Mouse (Mus musculus) liver, embryonic 14.5 days (tissue): Measurements from ENCODE around the gene Crhr1. TPM values are rescaled to one million over a fixed set of nuclear protein-coding genes. Genes with fewer than 3 reads are reported as not detected.

ENCODE experiments used
- ATAC-seq: fragments of 200-750 bp; cut with Nextera tagmentation; 2 replicates; pipeline ENCODE4 v1.8.0; 2017; ENCODE audit warnings: moderate number of reproducible peaks, mild to moderate bottlenecking, moderate library complexity; ENCODE audit not compliant: insufficient read depth
- DNase-seq, 3 experiments: peaks; one replicate each; pipeline ENCODE4 v3.0.0-alpha.2; 2012 to 2013; ENCODE audit warnings: low read depth in 3 of 3, low spot score in 3 of 3
- H3K27ac ChIP-seq: fragments of 300-500 bp; sonication (generic); 2 replicates; pipeline ENCODE4 v1.5.1; 2014; ENCODE audit warnings: moderate library complexity, mild to moderate bottlenecking, control low read depth, inconsistent platforms
- H3K27me3 ChIP-seq: fragments of 300-500 bp; sonication (generic); 2 replicates; pipeline ENCODE4 v1.6.1; 2014; ENCODE audit warnings: mild to moderate bottlenecking, low read length, moderate library complexity; ENCODE audit not compliant: control insufficient read depth, insufficient read depth
- H3K36me3 ChIP-seq: fragments of 300-500 bp; sonication (generic); replicated peaks from 2 replicates; pipeline ENCODE4 v1.6.1; 2014; ENCODE audit warnings: low read depth; ENCODE audit not compliant: control insufficient read depth, insufficient read depth
- H3K4me1 ChIP-seq, 2 experiments: fragments of 200-500 bp in 1 of 2; fragments of 300-500 bp in 1 of 2; sonication (generic) in 1 of 2; replicated peaks; 2 replicates each; pipeline ENCODE4 v1.6.1; 2012 to 2014; ENCODE audit warnings: antibody characterized with exemption in 1 of 2, inconsistent platforms in 1 of 2, low read length in 1 of 2; ENCODE audit not compliant: control insufficient read depth in 2 of 2, insufficient read depth in 2 of 2
- H3K4me2 ChIP-seq: fragments of 300-500 bp; sonication (generic); 2 replicates; pipeline ENCODE4 v1.6.1; 2014; ENCODE audit warnings: low read depth, mild to moderate bottlenecking, control low read depth, moderate library complexity
- H3K4me3 ChIP-seq, 2 experiments: fragments of 200-500 bp in 1 of 2; fragments of 300-500 bp in 1 of 2; sonication (generic) in 1 of 2; 2 replicates each; pipeline ENCODE4 v1.5.1; 2012 to 2014; ENCODE audit warnings: low read depth in 2 of 2, low read length in 2 of 2, mild to moderate bottlenecking in 2 of 2, control low read depth in 1 of 2, inconsistent platforms in 1 of 2, moderate library complexity in 1 of 2; ENCODE audit not compliant: insufficient read depth in 1 of 2
- H3K9ac ChIP-seq: fragments of 300-500 bp; sonication (generic); replicated peaks from 2 replicates; pipeline ENCODE4 v1.6.1; 2014; ENCODE audit warnings: mild to moderate bottlenecking, control low read depth, moderate library complexity
- H3K9me3 ChIP-seq: fragments of 300-500 bp; sonication (generic); 2 replicates; pipeline ENCODE4 v1.6.1; 2016; ENCODE audit warnings: low read length, mixed read lengths; ENCODE audit not compliant: control insufficient read depth
- CTCF ChIP-seq: IDR thresholded peaks from 2 replicates; pipeline ENCODE4 v1.5.1; 2016; ENCODE audit warnings: antibody characterized with exemption, low read depth, control low read depth
- EP300 ChIP-seq: IDR thresholded peaks from 2 replicates; pipeline ENCODE4 v1.6.1; 2016; ENCODE audit warnings: antibody characterized with exemption, low read depth
- WGBS: fragments of 180-500 bp; shearing (Covaris S2); extraction: QIAGEN DNeasy Blood & Tissue Kit; methylation state at CpG from one replicate; pipeline ENCODE4 v1.1.7; 2014; ENCODE audit not compliant: insufficient replicate concordance; 5-methylcytosine and 5-hydroxymethylcytosine counted together
- polyA plus RNA-seq, 2 experiments: library from polyadenylated mRNA; depleted of rRNA in 1 of 2; stranded (reverse) in 1 of 2; unstranded in 1 of 2; fragments of >200 nt; fragmentation: Nextera tagmentation in 1 of 2; extraction: Ambion mirVana in 1 of 2; gene quantifications; 2 replicates each; pipeline versions ENCODE4 v1.2.1 to v1.2.3; 2012 to 2014

Crhr1 gene
- polyA plus RNA-seq, 2 experiments = not detected

DNA sequence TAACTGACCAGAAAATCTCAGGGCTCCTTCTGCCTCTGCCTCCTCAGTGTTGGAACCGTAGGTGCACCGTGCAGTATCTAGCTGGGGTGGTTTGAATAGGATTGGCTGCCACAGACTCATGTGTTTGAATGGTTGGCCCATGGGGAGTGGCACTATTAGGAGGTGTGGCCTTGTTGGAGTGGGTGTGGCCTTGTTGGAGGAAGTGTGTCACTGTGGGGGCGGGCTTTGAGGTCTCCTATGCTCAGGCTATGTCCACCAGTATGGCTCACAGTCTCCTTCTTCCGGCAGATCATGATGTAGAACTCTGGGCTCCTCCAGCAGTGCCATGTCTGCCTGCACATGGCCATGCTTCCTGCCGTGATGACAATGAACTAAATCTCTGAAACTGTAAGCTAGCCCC is 89.1 kb downstream of the Crhr1 start:
- DNase-seq (no peak), ATAC-seq (no peak)
- no peaks in the 10 kb centered on the region for H3K27me3 ChIP-seq
- H3K36me3 ChIP-seq = no peaks in the 10 kb centered on the region
- no peak overlapping the region for H3K4me2 ChIP-seq
- no peak overlapping the region for H3K4me3 ChIP-seq
- H3K9ac ChIP-seq = no peak overlapping the region
- TF ChIP-seq CTCF (no peak), EP300 (no peak)
- no peak overlapping the region for H3K27ac ChIP-seq
- 53% methylated on average over 5 of the region's 5 CpGs for WGBS
- no peaks in the 10 kb centered on the region for H3K4me1 ChIP-seq
- H3K9me3 ChIP-seq = no peaks in the 10 kb centered on the region

DNA sequence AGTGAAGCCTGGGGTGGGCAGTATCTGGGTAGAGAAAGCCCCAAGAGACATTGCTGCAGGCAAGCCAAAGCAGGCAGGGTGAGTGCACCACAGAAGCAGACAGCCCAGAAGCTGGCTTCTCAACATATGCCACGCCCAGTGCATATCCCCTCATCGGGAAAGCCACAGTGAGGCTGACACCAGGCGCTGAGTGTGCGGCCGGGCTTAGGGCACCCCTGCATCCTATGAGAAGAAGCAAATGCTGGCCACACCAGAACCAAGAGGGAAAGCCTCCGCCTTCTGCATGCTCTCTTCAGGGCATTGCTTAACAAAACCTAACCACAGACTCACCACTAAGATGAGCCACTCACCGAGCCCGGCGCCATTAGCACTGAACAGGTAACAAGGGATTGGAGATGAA is 90.6 kb downstream of the Crhr1 start:
- no peaks in the 10 kb centered on the region for H3K4me1 ChIP-seq
- TF ChIP-seq EP300 = no peak
- no peak overlapping the region for H3K4me2 ChIP-seq
- H3K9ac ChIP-seq = no peak overlapping the region
- DNase-seq (no peak), ATAC-seq (no peak)
- H3K27me3 ChIP-seq = no peaks in the 10 kb centered on the region
- no peaks in the 10 kb centered on the region for H3K9me3 ChIP-seq
- no peak overlapping the region for H3K4me3 ChIP-seq
- no peaks in the 10 kb centered on the region for H3K36me3 ChIP-seq
- 49% methylated on average over 9 of the region's 9 CpGs for WGBS
- H3K27ac ChIP-seq = no peak overlapping the region

Other genes with a start within 250 kb of the Crhr1 start
- 10.7 and 12.9 TPM in 2 replicates for gene Nsf, start 178.8 kb upstream of the Crhr1 start, polyA plus RNA-seq (2012; rRNA removed)
- 18.9 and 19.9 TPM in 2 replicates for gene Nsf, start 178.8 kb upstream of the Crhr1 start, polyA plus RNA-seq (2014; fragmentation: Nextera tagmentation; extraction: Ambion mirVana)
- 8.3 and 12.1 TPM in 2 replicates for gene Arf2, start 166.1 kb upstream of the Crhr1 start, polyA plus RNA-seq (2012; rRNA removed)
- gene Arf2, start 166.1 kb upstream of the Crhr1 start, polyA plus RNA-seq (2014; fragmentation: Nextera tagmentation; extraction: Ambion mirVana) = 17.5 and 21.0 TPM in 2 replicates
- gene Sppl2c, start 53.5 kb downstream of the Crhr1 start, polyA plus RNA-seq (2012; rRNA removed) = not detected in 2 replicates
- gene Sppl2c, start 53.5 kb downstream of the Crhr1 start, polyA plus RNA-seq (2014; fragmentation: Nextera tagmentation; extraction: Ambion mirVana) = not detected in 2 replicates
- 0.17 and 0.42 TPM in 2 replicates for gene Mapt, start 98.5 kb downstream of the Crhr1 start, polyA plus RNA-seq (2012; rRNA removed)
- gene Mapt, start 98.5 kb downstream of the Crhr1 start, polyA plus RNA-seq (2014; fragmentation: Nextera tagmentation; extraction: Ambion mirVana) = 0.20 and 0.43 TPM in 2 replicates